ENCODE assay signal across 19 mouse cellular contexts in genomic region chr1:73683132-73683888, GRCm38 (mm10).
A peak's percentile ranks its signal among the peaks of the same experiment; 100 is the strongest.
DNase-seq lines count a peak whose midpoint lies in the region; ATAC-seq and TF ChIP-seq lines count a peak whose summit lies in the region.
"Had no signal": no experiment of that assay in that cellular context is flagged by ENCODE, and none has a peak within 500 bp of the region (broad histone marks: within the 10 kb centered on the region; RNA-seq: fewer than 3 reads in every experiment).

No protein-coding gene starts in this region.

- H3K4me2 ChIP-seq in kidney, postnatal 0 days (ENCODE audit: low read length): no peak overlapping the region
- H3K4me2 ChIP-seq in midbrain, embryonic 11.5 days: no peak overlapping the region
- no peak overlapping the region for H3K4me2 ChIP-seq in midbrain, embryonic 15.5 days
- H3K4me2 ChIP-seq: forebrain, embryonic 13.5 days; hindbrain, embryonic 15.5 days had no signal

- no peak for ATAC-seq in kidney, postnatal 0 days (replicated peaks; ENCODE audit: low FRiP score, low read depth)
- ATAC-seq in midbrain, embryonic 11.5 days (ENCODE audit: low FRiP score): no peak
- ATAC-seq in midbrain, embryonic 15.5 days (replicated peaks): no peak
- no peak for ATAC-seq in megakaryocyte progenitor cell, adult 5-6 weeks (replicated peaks; ENCODE audit: poor library complexity)
- ATAC-seq: forebrain, embryonic 13.5 days had no signal

- DNase-seq in heart, adult 11 months: peak; percentile 37
- DNase-seq in heart, postnatal 4 days: no peak
- DNase-seq in kidney, postnatal 0 days (ENCODE audit: low spot score): peak; percentile 6
- no peak for DNase-seq in kidney, postnatal 4 days
- DNase-seq in midbrain, embryonic 11.5 days (ENCODE audit: low spot score, missing footprints): peak; percentile 61
- DNase-seq in yolk sac, embryonic 10.5 days (ENCODE audit: low spot score): peak; percentile 26
- DNase-seq: adrenal gland, postnatal 25 days; cerebellum, adult 9-10 months; gastrocnemius, postnatal 36 days; kidney, postnatal 25 days; liver, postnatal 0 days; thymus, postnatal 25 days had no signal

- H3K9me3 ChIP-seq in kidney, postnatal 0 days (replicated peaks; ENCODE audit: low read length): no peaks in the 10 kb centered on the region
- H3K9me3 ChIP-seq in midbrain, embryonic 11.5 days (ENCODE audit: control insufficient read depth, low read length): no peaks in the 10 kb centered on the region
- no peaks in the 10 kb centered on the region for H3K9me3 ChIP-seq in midbrain, embryonic 15.5 days
- H3K9me3 ChIP-seq: forebrain, embryonic 13.5 days; heart, embryonic 10.5 days; hindbrain, embryonic 15.5 days; midbrain, embryonic 10.5 days had no signal

- H3K27me3 ChIP-seq in kidney, postnatal 0 days (ENCODE audit: insufficient read depth, low read length): no peaks in the 10 kb centered on the region
- no peaks in the 10 kb centered on the region for H3K27me3 ChIP-seq in midbrain, embryonic 11.5 days (ENCODE audit: control insufficient read depth, insufficient read depth, low read length)
- no peaks in the 10 kb centered on the region for H3K27me3 ChIP-seq in midbrain, embryonic 15.5 days (replicated peaks)
- H3K27me3 ChIP-seq: forebrain, embryonic 13.5 days; hindbrain, embryonic 15.5 days had no signal

- 0 out of 2 replicates have a peak, but pooled peaks cover 3% of the 10 kb centered on the region for H3K4me1 ChIP-seq in kidney, postnatal 0 days (replicated peaks; ENCODE audit: insufficient read depth, low read length)
- no peaks in the 10 kb centered on the region for H3K4me1 ChIP-seq in midbrain, embryonic 11.5 days (ENCODE audit: control insufficient read depth, insufficient read depth, low read length)
- no peaks in the 10 kb centered on the region for H3K4me1 ChIP-seq in midbrain, embryonic 15.5 days
- H3K4me1 ChIP-seq: forebrain, embryonic 13.5 days; hindbrain, embryonic 15.5 days; midbrain, embryonic 10.5 days had no signal

- no peak for TF ChIP-seq CTCF in kidney, postnatal 0 days (IDR thresholded peaks at IDR 0.05; ENCODE audit: low read depth)

- H3K27ac ChIP-seq in kidney, postnatal 0 days: 0 out of 2 replicates have a peak overlapping the region, but pooled peaks have one; percentile 19
- H3K27ac ChIP-seq in midbrain, embryonic 11.5 days (ENCODE audit: low read depth, low read length): no peak overlapping the region
- H3K27ac ChIP-seq in midbrain, embryonic 15.5 days: no peak overlapping the region
- H3K27ac ChIP-seq: forebrain, embryonic 13.5 days; heart, embryonic 10.5 days; hindbrain, embryonic 15.5 days; macrophage; midbrain, embryonic 10.5 days had no signal

- WGBS in kidney, postnatal 0 days: 24% methylated on average over 4 of the region's 4 CpGs
- 76% methylated on average over 4 of the region's 4 CpGs for WGBS in midbrain, embryonic 11.5 days
- WGBS in midbrain, embryonic 15.5 days: 85% methylated on average over 4 of the region's 4 CpGs

- no peak overlapping the region for H3K4me3 ChIP-seq in kidney, postnatal 0 days (replicated peaks; ENCODE audit: low read depth, low read length)
- H3K4me3 ChIP-seq in midbrain, embryonic 11.5 days (ENCODE audit: low read depth, low read length): no peak overlapping the region
- no peak overlapping the region for H3K4me3 ChIP-seq in midbrain, embryonic 15.5 days
- H3K4me3 ChIP-seq: forebrain, embryonic 13.5 days; heart, embryonic 10.5 days; hindbrain, embryonic 15.5 days; midbrain, embryonic 10.5 days had no signal

- H3K9ac ChIP-seq in kidney, postnatal 0 days (ENCODE audit: low read depth, low read length): no peak overlapping the region
- H3K9ac ChIP-seq in midbrain, embryonic 11.5 days (ENCODE audit: low read length): no peak overlapping the region
- H3K9ac ChIP-seq in midbrain, embryonic 15.5 days: no peak overlapping the region
- H3K9ac ChIP-seq: forebrain, embryonic 13.5 days; hindbrain, embryonic 15.5 days; liver, postnatal 0 days had no signal

- no peaks in the 10 kb centered on the region for H3K36me3 ChIP-seq in kidney, postnatal 0 days (ENCODE audit: insufficient read depth, low read length)
- no peaks in the 10 kb centered on the region for H3K36me3 ChIP-seq in midbrain, embryonic 11.5 days (ENCODE audit: control insufficient read depth, insufficient read depth, low read length)
- no peaks in the 10 kb centered on the region for H3K36me3 ChIP-seq in midbrain, embryonic 15.5 days (replicated peaks)
- H3K36me3 ChIP-seq: heart, embryonic 10.5 days; hindbrain, embryonic 15.5 days; midbrain, embryonic 10.5 days had no signal

Comparison
In these comparisons a context has a peak if more than half of its experiments do, and no peak if none do; other contexts are left out.
1. DNase-seq: peak in heart, adult 11 months (single experiment), kidney, postnatal 0 days (single experiment), midbrain, embryonic 11.5 days (single experiment) and yolk sac, embryonic 10.5 days (single experiment); none in heart, postnatal 4 days (single experiment) and kidney, postnatal 4 days (0 of 2).